Mouse (Mus musculus) cerebellum, adult 2 months (tissue): Measurements from ENCODE around the gene Marcks.

Experiments
- CTCF ChIP-seq: fragments of 200-500 bp; IDR thresholded peaks from 2 replicates; pipeline ENCODE4 v1.5.1; 2011; ENCODE audit warnings: low read depth, mild to moderate bottlenecking, control low read depth, low read length, moderate library complexity, borderline replicate concordance; ENCODE audit not compliant: insufficient read depth
- POLR2A ChIP-seq: fragments of 200-500 bp; IDR thresholded peaks from 2 replicates; pipeline ENCODE4 v1.6.1; 2011; ENCODE audit warnings: low read length, control low read depth, borderline replicate concordance; ENCODE audit not compliant: insufficient read depth

DNA sequence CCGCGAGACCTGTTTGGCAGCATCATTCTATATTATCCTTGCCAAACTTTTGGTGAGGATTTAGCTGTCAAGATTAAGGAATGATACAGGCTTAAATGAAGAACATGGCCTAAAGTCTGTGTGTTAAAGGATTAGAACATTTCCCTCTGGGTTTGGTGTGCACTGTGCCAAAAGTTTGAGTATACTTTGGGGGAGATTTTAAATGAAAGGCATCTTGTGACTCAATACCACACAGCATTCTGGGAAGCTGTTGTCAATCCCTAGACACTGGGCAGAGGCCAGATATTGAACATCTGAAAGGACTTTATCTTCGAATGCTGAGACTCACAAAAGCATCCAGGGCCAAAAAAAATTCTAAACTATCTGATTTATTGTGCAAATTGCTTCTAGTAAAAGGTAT is 21.0 kb upstream of the Marcks start:
- TF ChIP-seq CTCF (no peak), POLR2A (no peak)
